Comparison of ENCODE assay signal across 25 mouse cellular contexts in the genomic region with DNA sequence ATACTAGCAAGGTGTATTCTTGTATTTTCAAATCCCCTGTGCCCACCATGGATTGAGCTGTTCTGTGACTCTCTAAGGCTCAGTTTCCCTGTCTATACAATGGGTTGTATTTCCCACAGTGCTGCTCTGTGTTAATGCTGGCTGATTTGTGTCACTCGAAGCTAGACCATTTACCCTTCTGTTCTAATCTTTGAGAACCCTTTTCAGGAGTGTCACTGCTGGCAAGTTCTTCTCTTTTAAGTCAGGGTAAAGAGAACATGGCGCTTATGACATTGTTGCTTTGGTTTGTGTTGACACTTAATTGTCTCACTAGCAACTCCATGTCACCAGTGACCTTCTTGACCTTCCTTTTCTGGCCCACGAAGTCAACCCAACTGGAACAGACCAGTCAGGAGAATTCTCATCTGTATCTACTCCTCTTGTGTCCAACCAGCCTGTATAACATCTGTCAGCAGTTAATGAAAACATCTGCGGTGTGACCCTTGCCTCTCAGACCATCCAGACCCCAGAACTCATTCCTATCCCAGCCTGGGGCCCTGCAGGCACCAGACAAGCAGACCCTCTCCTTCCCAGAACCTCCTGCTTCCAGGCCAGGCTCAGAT. TPM values are rescaled to one million over a fixed set of nuclear protein-coding genes. Genes with fewer than 3 reads are reported as not detected.
DNase-seq lines count a peak whose midpoint lies in the region; ATAC-seq and TF ChIP-seq lines count a peak whose summit lies in the region.
"Had no signal": no experiment of that assay in that cellular context is flagged by ENCODE, and none has a peak within 500 bp of the region (broad histone marks: within the 10 kb centered on the region; RNA-seq: fewer than 3 reads in every experiment).

No protein-coding gene starts in this region.

- ATAC-seq in lung, embryonic 15.5 days (ENCODE audit: borderline replicate concordance, extremely low read depth, low FRiP score, low TSS enrichment) = peak; percentile 70; the same call in 1 of the 2 replicates
- ATAC-seq in limb, embryonic 12.5 days (ENCODE audit: insufficient number of reproducible peaks, insufficient read depth, low FRiP score, low TSS enrichment, low read depth) = 0 out of 2 replicates have a peak, but pooled peaks have one; percentile 31
- ATAC-seq: forebrain, embryonic 13.5 days; midbrain, embryonic 15.5 days had no signal

- no peaks in the 10 kb centered on the region for H3K27me3 ChIP-seq in heart, adult 2 months (ENCODE audit: control insufficient read depth, insufficient read depth, low read length)
- H3K27me3 ChIP-seq in lung, embryonic 15.5 days = no peaks in the 10 kb centered on the region; the same call in 1 of the 2 replicates
- H3K27me3 ChIP-seq in limb, embryonic 12.5 days = peaks cover 7% of the 10 kb centered on the region; the same call in 1 of the 2 replicates
- H3K27me3 ChIP-seq: forebrain, embryonic 13.5 days; hindbrain, embryonic 12.5 days; midbrain, embryonic 15.5 days had no signal

- TF ChIP-seq CTCF in heart, adult 2 months (IDR thresholded peaks at IDR 0.05) = no peak

- no peaks in the 10 kb centered on the region for H3K36me3 ChIP-seq in heart, adult 2 months (ENCODE audit: control insufficient read depth, insufficient read depth, low read length)
- no peaks in the 10 kb centered on the region for H3K36me3 ChIP-seq in lung, embryonic 15.5 days
- H3K36me3 ChIP-seq in limb, embryonic 12.5 days = no peaks in the 10 kb centered on the region
- H3K36me3 ChIP-seq: G1E; hindbrain, embryonic 12.5 days; midbrain, embryonic 15.5 days had no signal

- H3K4me2 ChIP-seq in lung, embryonic 15.5 days = no peak overlapping the region
- H3K4me2 ChIP-seq in limb, embryonic 12.5 days = no peak overlapping the region
- H3K4me2 ChIP-seq: forebrain, embryonic 13.5 days; hindbrain, embryonic 12.5 days; midbrain, embryonic 15.5 days had no signal

- H3K27ac ChIP-seq in heart, adult 2 months = peak overlapping the region; percentile 52
- peak overlapping the region; percentile 34 for H3K27ac ChIP-seq in lung, embryonic 15.5 days
- no peak overlapping the region for H3K27ac ChIP-seq in limb, embryonic 12.5 days
- H3K27ac ChIP-seq: forebrain, embryonic 13.5 days; hindbrain, embryonic 12.5 days; layer of hippocampus, adult 2 months; midbrain, embryonic 15.5 days had no signal

- H3K79me2 ChIP-seq in heart, adult 2 months (replicated peaks; ENCODE audit: control insufficient read depth, insufficient read depth, low read length) = no peaks in the 10 kb centered on the region

- intact Hi-C loops in heart, adult 2 months (cut with DNase I) = no loop called here
- intact Hi-C loops in heart, postnatal 10 days (cut with DNase I) = no loop called here

- H3K9ac ChIP-seq in heart, adult 2 months (ENCODE audit: low read depth, low read length) = no peak overlapping the region
- no peak overlapping the region for H3K9ac ChIP-seq in lung, embryonic 15.5 days
- H3K9ac ChIP-seq in limb, embryonic 12.5 days (replicated peaks) = no peak overlapping the region
- H3K9ac ChIP-seq: forebrain, embryonic 13.5 days; hindbrain, embryonic 12.5 days; midbrain, embryonic 15.5 days had no signal

- no peak for TF ChIP-seq EP300 in heart, adult 2 months (IDR thresholded peaks at IDR 0.05; ENCODE audit: insufficient read depth, low read depth, low read length)

- H3K4me1 ChIP-seq in heart, adult 2 months (ENCODE audit: control insufficient read depth, insufficient read depth, low read length) = peaks cover 3% of the 10 kb centered on the region
- H3K4me1 ChIP-seq in lung, embryonic 15.5 days = peaks cover 5% of the 10 kb centered on the region; the same call in 1 of the 2 replicates
- H3K4me1 ChIP-seq in limb, embryonic 12.5 days (replicated peaks) = no peaks in the 10 kb centered on the region; the same call in 1 of the 2 replicates
- H3K4me1 ChIP-seq: forebrain, embryonic 13.5 days; hindbrain, embryonic 12.5 days; midbrain, embryonic 15.5 days had no signal

- 54% methylated on average over 4 of the region's 4 CpGs for WGBS in heart, adult 2 months
- 40% methylated on average over 4 of the region's 4 CpGs for WGBS in lung, embryonic 15.5 days
- 38% methylated on average over 4 of the region's 4 CpGs for WGBS in limb, embryonic 12.5 days

- no peak overlapping the region for H3K4me3 ChIP-seq in heart, adult 2 months
- H3K4me3 ChIP-seq in lung, embryonic 15.5 days = no peak overlapping the region
- H3K4me3 ChIP-seq in limb, embryonic 12.5 days (replicated peaks) = no peak overlapping the region
- H3K4me3 ChIP-seq: forebrain, embryonic 13.5 days; hindbrain, embryonic 12.5 days; layer of hippocampus, adult 2 months; megakaryocyte, embryonic 14.5 days; midbrain, embryonic 15.5 days had no signal

- no peak for TF ChIP-seq POLR2A in heart, adult 2 months (IDR thresholded peaks at IDR 0.05; ENCODE audit: insufficient read depth, low read depth, low read length)

- no peaks in the 10 kb centered on the region for H3K9me3 ChIP-seq in lung, embryonic 15.5 days
- H3K9me3 ChIP-seq in limb, embryonic 12.5 days = no peaks in the 10 kb centered on the region
- H3K9me3 ChIP-seq: forebrain, embryonic 13.5 days; G1E; hindbrain, embryonic 12.5 days; megakaryocyte, embryonic 14.5 days; midbrain, embryonic 15.5 days had no signal

- DNase-seq in heart, adult 2 months = no peak
- DNase-seq in heart, postnatal 10 days = no peak
- DNase-seq in lung, postnatal 14 days = no peak
- DNase-seq in yolk sac, embryonic 10.5 days (ENCODE audit: low spot score) = peak; percentile 31
- DNase-seq in spleen, postnatal 10 days (ENCODE audit: low spot score in 2 of 2) = no peak
- no peak for DNase-seq in kidney, postnatal 14 days
- DNase-seq: cerebellum, adult 11 months; cerebellum, postnatal 10 days; gastrocnemius, postnatal 25 days; kidney, postnatal 10 days; layer of hippocampus, postnatal 36 days; liver; retina, postnatal 1 day; right cerebral cortex, postnatal 4 days; thymus, postnatal 25 days had no signal

RNA-seq across cellular contexts. Expression of a gene that starts 22.0 kb away (rescaled TPM):
- total RNA-seq in heart, adult 2 months (2021) = 10 to 100 TPM in 1 of 2 experiments, 1 to 10 TPM in 1; 9.3 to 11.3 TPM
- 5.6 and 7.7 TPM in 2 replicates for polyA plus RNA-seq in heart, adult 2 months (2012; rRNA removed)
- total RNA-seq in heart, postnatal 10 days (2021) = 1 to 10 TPM; 1.8 to 2.3 TPM
- 0.40 and 0.93 TPM in 2 replicates for polyA plus RNA-seq in lung, embryonic 15.5 days (2015; fragmentation: Nextera tagmentation; extraction: Ambion mirVana)
- 0.16 and 0.23 TPM in 2 replicates for polyA plus RNA-seq in limb, embryonic 12.5 days (2016; fragmentation: Nextera tagmentation; extraction: Ambion mirVana)

RNA-seq across cellular contexts. Expression of a gene that starts 54.4 kb away (rescaled TPM):
- not detected for total RNA-seq in heart, adult 2 months (2021)
- polyA plus RNA-seq in heart, adult 2 months (2012; rRNA removed) = 0.20 TPM in 1 of 2 replicates, not detected in the other
- under 1 TPM in 1 of 2 experiments, not detected in 1; 0.29 TPM for total RNA-seq in heart, postnatal 10 days (2021)
- polyA plus RNA-seq in lung, embryonic 15.5 days (2015; fragmentation: Nextera tagmentation; extraction: Ambion mirVana) = 0.06 TPM in 1 of 2 replicates, not detected in the other
- polyA plus RNA-seq in limb, embryonic 12.5 days (2016; fragmentation: Nextera tagmentation; extraction: Ambion mirVana) = not detected in 2 replicates
- total RNA-seq: G1E; gastrocnemius, postnatal 25 days had no signal
- polyA plus RNA-seq: G1E; liver, embryonic 16.5 days; testis, adult 2 months had no signal
